ENCODE assay signal across 13 mouse cellular contexts in the genomic region with DNA sequence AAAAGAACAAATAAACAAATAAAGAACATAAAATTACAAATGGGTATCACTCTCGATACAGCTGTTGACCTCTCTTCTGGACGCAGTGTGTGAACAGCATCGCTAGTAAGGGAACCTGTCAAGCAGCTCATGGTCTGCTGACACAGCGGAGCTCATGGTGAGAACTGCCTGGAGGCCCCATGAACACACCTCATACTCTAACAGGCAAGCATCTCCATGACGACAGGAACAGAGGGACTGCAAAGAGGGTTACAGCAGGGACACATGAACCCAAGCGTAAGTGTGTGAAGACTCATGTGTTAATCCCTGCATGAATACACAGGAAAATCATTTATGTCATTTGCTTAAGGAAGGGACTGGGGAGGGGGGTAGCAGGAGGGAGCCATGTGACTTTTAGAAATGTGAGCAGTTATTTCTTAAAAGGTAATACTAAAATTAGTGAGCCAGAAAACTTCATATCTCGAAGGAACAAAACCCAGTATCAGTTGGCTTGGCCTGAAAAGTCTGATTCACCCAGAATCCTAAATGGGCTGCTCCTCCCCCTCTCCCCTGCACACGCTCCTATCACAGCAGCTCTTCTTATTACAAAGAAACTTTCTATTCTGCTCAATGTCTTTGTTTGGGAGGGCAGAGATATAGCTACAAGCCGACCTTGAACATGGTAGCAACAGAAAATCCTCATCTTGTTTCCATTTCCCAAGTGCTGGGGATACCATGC. TPM values are rescaled to one million over a fixed set of nuclear protein-coding genes. Genes with fewer than 3 reads are reported as not detected.
A peak's percentile ranks its signal among the peaks of the same experiment; 100 is the strongest.
DNase-seq lines count a peak whose midpoint lies in the region; ATAC-seq and TF ChIP-seq lines count a peak whose summit lies in the region.
"Had no signal": no experiment of that assay in that cellular context is flagged by ENCODE, and none has a peak within 500 bp of the region (broad histone marks: within the 10 kb centered on the region; RNA-seq: fewer than 3 reads in every experiment).

No protein-coding gene starts in this region.

- H3K27me3 ChIP-seq in embryonic facial prominence, embryonic 11.5 days (ENCODE audit: control insufficient read depth, insufficient read depth, low read length), result no peaks in the 10 kb centered on the region
- H3K27me3 ChIP-seq in embryonic facial prominence, embryonic 10.5 days (replicated peaks; ENCODE audit: low read depth, poor library complexity, severe bottlenecking), result no peaks in the 10 kb centered on the region
- no peaks in the 10 kb centered on the region for H3K27me3 ChIP-seq in kidney, postnatal 0 days (ENCODE audit: insufficient read depth, low read length)
- no peaks in the 10 kb centered on the region for H3K27me3 ChIP-seq in forebrain, embryonic 13.5 days
- no peaks in the 10 kb centered on the region for H3K27me3 ChIP-seq in neural tube, embryonic 15.5 days (replicated peaks)
- H3K27me3 ChIP-seq: lung, embryonic 15.5 days had no signal

- H3K4me1 ChIP-seq in embryonic facial prominence, embryonic 11.5 days (ENCODE audit: control insufficient read depth, insufficient read depth, low read length), result no peaks in the 10 kb centered on the region
- peaks cover 11% of the 10 kb centered on the region for H3K4me1 ChIP-seq in embryonic facial prominence, embryonic 10.5 days
- no peaks in the 10 kb centered on the region for H3K4me1 ChIP-seq in kidney, postnatal 0 days (replicated peaks; ENCODE audit: insufficient read depth, low read length)
- H3K4me1 ChIP-seq in forebrain, embryonic 13.5 days, result peaks cover 9% of the 10 kb centered on the region
- H3K4me1 ChIP-seq in neural tube, embryonic 15.5 days, result peaks cover 24% of the 10 kb centered on the region

- ATAC-seq in embryonic facial prominence, embryonic 11.5 days (replicated peaks; ENCODE audit: insufficient number of reproducible peaks, low FRiP score, low TSS enrichment, low read depth), result 0 out of 2 replicates have a peak, but pooled peaks have one; percentile 39
- peak; percentile 59; the same call in 1 of the 2 replicates for ATAC-seq in kidney, postnatal 0 days (replicated peaks; ENCODE audit: low FRiP score, low read depth)
- ATAC-seq in forebrain, embryonic 13.5 days, result no peak
- no peak for ATAC-seq in neural tube, embryonic 15.5 days (ENCODE audit: low FRiP score)
- no peak for ATAC-seq in erythroblast, adult 5-6 weeks (replicated peaks; ENCODE audit: low FRiP score, poor library complexity, severe bottlenecking)

- H3K9ac ChIP-seq in embryonic facial prominence, embryonic 11.5 days (replicated peaks; ENCODE audit: low read length), result no peak overlapping the region
- no peak overlapping the region for H3K9ac ChIP-seq in kidney, postnatal 0 days (ENCODE audit: low read depth, low read length)
- peak overlapping the region; percentile 30 for H3K9ac ChIP-seq in forebrain, embryonic 13.5 days
- H3K9ac ChIP-seq in neural tube, embryonic 15.5 days (replicated peaks), result no peak overlapping the region
- H3K9ac ChIP-seq: lung, embryonic 15.5 days had no signal

- H3K36me3 ChIP-seq in embryonic facial prominence, embryonic 11.5 days (replicated peaks; ENCODE audit: control insufficient read depth, insufficient read depth, low read depth, low read length), result peaks cover 6% of the 10 kb centered on the region
- H3K36me3 ChIP-seq in embryonic facial prominence, embryonic 10.5 days (replicated peaks), result peaks cover 92% of the 10 kb centered on the region
- H3K36me3 ChIP-seq in kidney, postnatal 0 days (ENCODE audit: insufficient read depth, low read length), result peaks cover 53% of the 10 kb centered on the region
- peaks cover 81% of the 10 kb centered on the region for H3K36me3 ChIP-seq in forebrain, embryonic 13.5 days (ENCODE audit: poor library complexity, severe bottlenecking)
- H3K36me3 ChIP-seq in neural tube, embryonic 15.5 days, result peaks cover 71% of the 10 kb centered on the region

- no peak overlapping the region for H3K27ac ChIP-seq in embryonic facial prominence, embryonic 11.5 days (replicated peaks; ENCODE audit: low read depth, low read length)
- H3K27ac ChIP-seq in embryonic facial prominence, embryonic 10.5 days (replicated peaks), result no peak overlapping the region
- no peak overlapping the region for H3K27ac ChIP-seq in kidney, postnatal 0 days
- peak overlapping the region; percentile 16; the same call in 1 of the 2 replicates for H3K27ac ChIP-seq in forebrain, embryonic 13.5 days
- H3K27ac ChIP-seq in neural tube, embryonic 15.5 days (replicated peaks), result peak overlapping the region; percentile 58; the same call in 1 of the 2 replicates
- H3K27ac ChIP-seq: lung, embryonic 15.5 days had no signal

- no peak overlapping the region for H3K4me3 ChIP-seq in embryonic facial prominence, embryonic 11.5 days (ENCODE audit: low read depth, low read length)
- H3K4me3 ChIP-seq in embryonic facial prominence, embryonic 10.5 days, result no peak overlapping the region
- no peak overlapping the region for H3K4me3 ChIP-seq in kidney, postnatal 0 days (replicated peaks; ENCODE audit: low read depth, low read length)
- H3K4me3 ChIP-seq in forebrain, embryonic 13.5 days, result no peak overlapping the region
- no peak overlapping the region for H3K4me3 ChIP-seq in neural tube, embryonic 15.5 days (replicated peaks)
- H3K4me3 ChIP-seq: lung, embryonic 15.5 days had no signal

- WGBS in embryonic facial prominence, embryonic 11.5 days, result 79% methylated on average over 9 of the region's 9 CpGs
- WGBS in embryonic facial prominence, embryonic 10.5 days, result 84% methylated on average over 9 of the region's 9 CpGs
- 49% methylated on average over 9 of the region's 9 CpGs for WGBS in kidney, postnatal 0 days
- 58% methylated on average over 9 of the region's 9 CpGs for WGBS in forebrain, embryonic 13.5 days
- 57% methylated on average over 9 of the region's 9 CpGs for WGBS in neural tube, embryonic 15.5 days

- H3K4me2 ChIP-seq in embryonic facial prominence, embryonic 11.5 days (ENCODE audit: low read depth, low read length), result no peak overlapping the region
- H3K4me2 ChIP-seq in kidney, postnatal 0 days (ENCODE audit: low read length), result no peak overlapping the region
- H3K4me2 ChIP-seq in forebrain, embryonic 13.5 days, result no peak overlapping the region
- peak overlapping the region; percentile 4; the same call in 1 of the 2 replicates for H3K4me2 ChIP-seq in neural tube, embryonic 15.5 days
- H3K4me2 ChIP-seq: lung, embryonic 15.5 days had no signal

- no peaks in the 10 kb centered on the region for H3K9me3 ChIP-seq in embryonic facial prominence, embryonic 11.5 days (replicated peaks; ENCODE audit: control insufficient read depth, low read length)
- no peaks in the 10 kb centered on the region for H3K9me3 ChIP-seq in embryonic facial prominence, embryonic 10.5 days
- no peaks in the 10 kb centered on the region for H3K9me3 ChIP-seq in kidney, postnatal 0 days (replicated peaks; ENCODE audit: low read length)
- no peaks in the 10 kb centered on the region for H3K9me3 ChIP-seq in forebrain, embryonic 13.5 days (replicated peaks)
- no peaks in the 10 kb centered on the region for H3K9me3 ChIP-seq in neural tube, embryonic 15.5 days (replicated peaks)
- H3K9me3 ChIP-seq: lung, embryonic 15.5 days had no signal

- TF ChIP-seq CTCF in kidney, postnatal 0 days (IDR thresholded peaks at IDR 0.05; ENCODE audit: low read depth), result no peak

- no peak for DNase-seq in embryonic facial prominence, embryonic 11.5 days (ENCODE audit: low spot score)
- DNase-seq in embryonic facial prominence, embryonic 10.5 days (ENCODE audit: low spot score), result no peak
- no peak for DNase-seq in kidney, postnatal 0 days (ENCODE audit: low spot score)
- no peak for DNase-seq in kidney, postnatal 25 days
- DNase-seq in gastrocnemius, postnatal 10 days, result no peak
- DNase-seq: heart, postnatal 10 days; kidney, postnatal 36 days; right cerebral cortex, postnatal 14 days; thymus, adult 18-20 months had no signal

RNA-seq across cellular contexts. Expression of gene Znfx1, which starts 9.5 kb away (rescaled TPM):
- 4.2 and 4.3 TPM in 2 replicates for polyA plus RNA-seq in embryonic facial prominence, embryonic 11.5 days (2014; fragmentation: Nextera tagmentation; extraction: Ambion mirVana)
- 6.4 and 7.0 TPM in 2 replicates for polyA plus RNA-seq in embryonic facial prominence, embryonic 10.5 days (2016; fragmentation: Nextera tagmentation; extraction: Ambion mirVana)
- 10.7 and 11.8 TPM in 2 replicates for polyA plus RNA-seq in kidney, postnatal 0 days (2015; fragmentation: Nextera tagmentation; extraction: Ambion mirVana)
- 5.6 and 6.2 TPM in 2 replicates for polyA plus RNA-seq in forebrain, embryonic 13.5 days (2015; fragmentation: Nextera tagmentation; extraction: Ambion mirVana)
- polyA plus RNA-seq in neural tube, embryonic 15.5 days (2015; fragmentation: Nextera tagmentation; extraction: Ambion mirVana), result 8.4 and 8.8 TPM in 2 replicates
- total RNA-seq in gastrocnemius, postnatal 10 days (2021), result 10 to 100 TPM; 13.5 to 16.2 TPM
- 28.6 and 31.9 TPM in 2 replicates for total RNA-seq in erythroblast, adult 5-6 weeks (2015; ENCODE audit: low replicate concordance)
- total RNA-seq in erythroblast, adult 5-6 weeks (2017; ENCODE audit: low replicate concordance), result 40.6 and 42.5 TPM in 2 replicates

RNA-seq across cellular contexts. Expression of gene Ddx27, which starts 38.3 kb away (rescaled TPM):
- 41.4 and 42.6 TPM in 2 replicates for polyA plus RNA-seq in embryonic facial prominence, embryonic 11.5 days (2014; fragmentation: Nextera tagmentation; extraction: Ambion mirVana)
- polyA plus RNA-seq in embryonic facial prominence, embryonic 10.5 days (2016; fragmentation: Nextera tagmentation; extraction: Ambion mirVana), result 69.0 and 69.9 TPM in 2 replicates
- polyA plus RNA-seq in kidney, postnatal 0 days (2015; fragmentation: Nextera tagmentation; extraction: Ambion mirVana), result 33.3 and 37.9 TPM in 2 replicates
- polyA plus RNA-seq in forebrain, embryonic 13.5 days (2015; fragmentation: Nextera tagmentation; extraction: Ambion mirVana), result 46.7 and 50.0 TPM in 2 replicates
- 32.5 and 42.8 TPM in 2 replicates for polyA plus RNA-seq in neural tube, embryonic 15.5 days (2015; fragmentation: Nextera tagmentation; extraction: Ambion mirVana)
- total RNA-seq in gastrocnemius, postnatal 10 days (2021), result 10 to 100 TPM; 11.9 to 16.9 TPM
- total RNA-seq in erythroblast, adult 5-6 weeks (2015; ENCODE audit: low replicate concordance), result 14.2 and 21.5 TPM in 2 replicates
- 21.6 and 32.3 TPM in 2 replicates for total RNA-seq in erythroblast, adult 5-6 weeks (2017; ENCODE audit: low replicate concordance)

RNA-seq across cellular contexts. Expression of gene Stau1, which starts 57.2 kb away (rescaled TPM):
- polyA plus RNA-seq in embryonic facial prominence, embryonic 11.5 days (2014; fragmentation: Nextera tagmentation; extraction: Ambion mirVana), result 91.5 and 96.3 TPM in 2 replicates
- polyA plus RNA-seq in embryonic facial prominence, embryonic 10.5 days (2016; fragmentation: Nextera tagmentation; extraction: Ambion mirVana), result 96.1 and 96.8 TPM in 2 replicates
- polyA plus RNA-seq in kidney, postnatal 0 days (2015; fragmentation: Nextera tagmentation; extraction: Ambion mirVana), result 61.4 and 73.3 TPM in 2 replicates
- polyA plus RNA-seq in forebrain, embryonic 13.5 days (2015; fragmentation: Nextera tagmentation; extraction: Ambion mirVana), result 107 and 111 TPM in 2 replicates
- 96.6 and 103 TPM in 2 replicates for polyA plus RNA-seq in neural tube, embryonic 15.5 days (2015; fragmentation: Nextera tagmentation; extraction: Ambion mirVana)
- 10 to 100 TPM; 44.9 to 57.9 TPM for total RNA-seq in gastrocnemius, postnatal 10 days (2021)
- total RNA-seq in erythroblast, adult 5-6 weeks (2015; ENCODE audit: low replicate concordance), result 13.6 and 24.0 TPM in 2 replicates
- total RNA-seq in erythroblast, adult 5-6 weeks (2017; ENCODE audit: low replicate concordance), result 29.5 and 46.3 TPM in 2 replicates

Comparison
In these comparisons a context has a peak if more than half of its experiments do, and no peak if none do; other contexts are left out.
1. ATAC-seq: peak in embryonic facial prominence, embryonic 11.5 days (single experiment) and kidney, postnatal 0 days (single experiment); none in forebrain, embryonic 13.5 days (single experiment), neural tube, embryonic 15.5 days (single experiment) and erythroblast, adult 5-6 weeks (single experiment).
2. H3K27ac ChIP-seq: peak in forebrain, embryonic 13.5 days (single experiment) and neural tube, embryonic 15.5 days (single experiment); none in embryonic facial prominence, embryonic 11.5 days (single experiment), embryonic facial prominence, embryonic 10.5 days (single experiment) and kidney, postnatal 0 days (single experiment).